Mouse (Mus musculus) erythroblast, embryonic 14.5 days (primary cell): ENCODE measurements around the gene Epha2. TPM values are rescaled to one million over a fixed set of nuclear protein-coding genes. Genes with fewer than 3 reads are reported as not detected.

Source experiments
- H3K27me3 ChIP-seq: 2 replicates; pipeline ENCODE4 v1.6.1; 2012; ENCODE audit warnings: inconsistent platforms; ENCODE audit not compliant: control insufficient read depth
- H3K36me3 ChIP-seq: 2 replicates; pipeline ENCODE4 v1.6.1; 2012; ENCODE audit warnings: mild to moderate bottlenecking, inconsistent platforms; ENCODE audit not compliant: control insufficient read depth
- H3K4me1 ChIP-seq: 2 replicates; pipeline ENCODE4 v1.6.1; 2012; ENCODE audit warnings: inconsistent platforms; ENCODE audit not compliant: control insufficient read depth
- H3K4me3 ChIP-seq: replicated peaks from 2 replicates; pipeline ENCODE3; 2012; ENCODE audit warnings: moderate library complexity, mild to moderate bottlenecking, inconsistent platforms
- H3K9me3 ChIP-seq: 2 replicates; pipeline ENCODE4 v1.6.1; 2012; ENCODE audit warnings: low read length, inconsistent platforms, mixed read lengths; ENCODE audit not compliant: control insufficient read depth
- GATA1 ChIP-seq: IDR thresholded peaks from 2 replicates; pipeline ENCODE4 v1.6.1; 2012; ENCODE audit warnings: low read length, inconsistent platforms, mixed read lengths
- TAL1 ChIP-seq: IDR thresholded peaks from 3 replicates; pipeline ENCODE4 v1.6.1; 2012; ENCODE audit warnings: low read length, inconsistent platforms, mixed read lengths
- polyA plus RNA-seq: library from polyadenylated mRNA; stranded (reverse); fragments of >175 nt; gene quantifications from 2 replicates; pipeline ENCODE4 v1.2.3, GENCODE M21; 2012

Epha2 gene
- polyA plus RNA-seq, 1 experiment = not detected

DNA sequence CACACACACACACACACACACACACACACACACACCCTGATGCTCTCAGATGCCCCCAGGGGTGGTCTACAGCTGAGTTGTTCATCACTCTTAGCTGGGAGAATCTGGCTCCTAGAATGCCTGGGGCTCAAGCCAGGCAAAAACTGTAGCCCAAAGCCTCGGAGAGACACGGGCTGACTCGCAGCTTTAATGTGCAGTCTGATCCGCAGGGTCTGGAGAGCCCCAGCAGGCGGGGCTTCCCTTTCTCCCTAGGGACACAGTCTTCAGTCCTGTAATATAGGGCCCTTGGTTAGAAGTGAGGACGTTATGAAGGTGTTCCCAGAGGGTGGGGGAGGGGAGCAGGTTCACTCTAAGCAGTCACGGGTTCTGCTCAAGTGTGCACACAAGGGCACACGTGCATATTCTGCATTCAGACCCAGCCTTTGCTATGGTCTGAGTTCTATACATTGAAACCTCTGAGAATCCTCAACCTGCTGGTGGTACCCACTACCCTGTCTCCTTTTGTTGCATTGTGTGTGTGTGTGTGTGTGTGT is 17.1 kb upstream of the Epha2 start:
- TF ChIP-seq GATA1 = no peak
- no peak for TF ChIP-seq TAL1
- H3K4me3 ChIP-seq = no peak overlapping the region
- no peaks in the 10 kb centered on the region for H3K9me3 ChIP-seq
- no peaks in the 10 kb centered on the region for H3K36me3 ChIP-seq
- H3K4me1 ChIP-seq = peaks cover 7% of the 10 kb centered on the region
- peaks cover 29% of the 10 kb centered on the region for H3K27me3 ChIP-seq

DNA sequence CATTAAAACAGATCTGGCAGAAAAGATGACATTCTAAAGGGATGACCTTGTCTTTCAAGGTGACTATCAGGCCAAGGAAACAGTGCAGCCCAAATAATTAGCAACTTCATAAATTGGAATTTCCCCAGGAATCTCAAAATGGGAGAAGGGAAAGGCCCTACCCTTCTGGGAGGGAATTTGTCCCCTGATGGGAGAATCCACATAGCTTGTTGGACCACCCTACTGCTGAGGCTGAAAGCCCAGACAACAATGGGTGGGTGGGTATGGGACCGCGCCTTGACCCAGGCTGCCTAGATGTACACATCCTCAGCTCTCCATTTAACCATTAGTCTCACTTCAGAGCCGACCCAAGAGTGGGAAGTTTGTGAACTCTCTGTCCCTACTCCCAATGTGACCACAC is 16.6 kb upstream of the Epha2 start:
- Histone ChIP-seq H3K36me3 (no peaks in the 10 kb centered on the region), H3K27me3 (peaks cover 33% of the 10 kb centered on the region), H3K9me3 (no peaks in the 10 kb centered on the region), H3K4me1 (peaks cover 7% of the 10 kb centered on the region), H3K4me3 (no peak overlapping the region)
- TF ChIP-seq TAL1 = no peak
- no peak for TF ChIP-seq GATA1

DNA sequence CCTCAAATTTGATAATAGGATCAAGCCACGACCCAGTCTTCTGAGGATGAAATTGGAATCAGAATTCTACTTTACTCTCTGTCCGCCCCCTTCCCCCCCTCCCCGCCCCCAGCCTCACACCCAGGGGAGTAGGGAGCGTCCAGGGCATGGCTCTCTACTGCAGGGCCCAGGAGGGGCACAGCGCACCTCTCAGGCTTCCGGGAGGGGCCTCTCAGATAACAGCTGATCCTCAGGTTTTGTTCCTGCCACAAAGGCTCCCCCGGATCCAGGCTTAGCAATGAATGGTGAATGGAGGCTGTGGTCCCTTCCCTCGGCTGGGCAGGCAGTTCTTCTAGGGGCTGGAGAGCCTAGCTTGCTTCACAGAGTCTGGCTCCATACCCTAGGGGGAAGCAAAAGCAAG is 15.9 kb upstream of the Epha2 start:
- no peaks in the 10 kb centered on the region for H3K9me3 ChIP-seq
- no peaks in the 10 kb centered on the region for H3K36me3 ChIP-seq
- peaks cover 37% of the 10 kb centered on the region for H3K27me3 ChIP-seq
- H3K4me1 ChIP-seq = peaks cover 7% of the 10 kb centered on the region
- no peak for TF ChIP-seq GATA1
- TF ChIP-seq TAL1 = no peak
- no peak overlapping the region for H3K4me3 ChIP-seq

DNA sequence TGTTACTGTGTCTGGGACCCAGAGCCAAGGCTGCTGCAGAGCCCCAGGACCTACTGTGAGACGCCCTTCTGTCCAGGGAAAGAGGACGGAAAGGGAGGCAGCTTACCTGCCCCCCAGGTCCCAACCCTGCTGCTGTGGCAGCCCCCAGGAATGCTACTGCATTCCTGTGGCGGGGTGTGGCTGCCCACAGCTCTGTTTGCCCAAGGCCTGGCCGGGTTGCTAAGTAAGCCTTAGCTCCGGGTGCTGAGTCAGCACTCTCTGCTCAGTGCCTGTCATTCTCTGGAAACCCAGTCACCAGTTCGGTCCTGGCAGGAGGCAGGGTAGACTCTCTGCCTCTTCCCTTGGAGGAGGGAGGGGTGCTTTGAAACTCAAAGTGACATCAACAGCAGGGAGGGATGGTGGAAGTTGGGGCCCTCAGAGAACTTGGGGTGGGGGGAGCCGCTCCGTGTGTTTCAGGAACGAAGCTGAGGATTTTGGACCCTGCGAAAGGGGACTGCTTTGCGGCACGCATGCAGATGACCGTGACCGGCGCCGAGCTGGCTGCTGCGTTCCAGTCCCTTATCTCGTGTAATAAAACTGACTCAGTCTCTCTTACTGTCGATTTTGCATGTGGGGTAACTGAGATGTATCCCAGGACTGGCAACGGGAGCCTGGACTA is 14.1 kb upstream of the Epha2 start:
- Histone ChIP-seq H3K4me1 (peaks cover 7% of the 10 kb centered on the region), H3K4me3 (no peak overlapping the region), H3K9me3 (no peaks in the 10 kb centered on the region), H3K36me3 (no peaks in the 10 kb centered on the region), H3K27me3 (peaks cover 54% of the 10 kb centered on the region)
- TF ChIP-seq TAL1 (no peak), GATA1 (no peak)

DNA sequence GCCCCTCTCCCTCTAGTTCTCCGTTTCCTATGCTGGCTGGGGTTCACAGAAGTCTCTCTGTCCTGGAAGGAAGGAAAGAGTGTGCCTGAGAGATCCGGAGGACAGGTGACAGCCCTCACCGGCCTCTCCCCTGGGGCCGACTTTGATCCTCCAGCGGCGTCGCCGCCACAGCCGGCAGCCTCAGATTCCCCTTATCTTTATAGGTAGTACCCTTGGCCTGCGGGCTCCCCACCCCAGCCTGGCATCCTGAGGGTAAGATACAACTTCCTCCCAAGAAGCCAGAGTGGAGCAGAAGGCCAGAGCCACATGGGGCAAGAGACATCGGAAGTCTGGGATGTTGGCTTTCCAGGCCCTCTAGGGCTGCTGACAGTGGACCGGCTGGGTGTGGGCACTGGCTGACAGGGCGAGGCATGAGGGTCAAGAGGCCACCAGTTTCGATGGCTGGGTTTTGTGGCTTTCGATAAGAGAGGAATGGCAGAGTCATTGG is 13.5 kb upstream of the Epha2 start:
- Histone ChIP-seq H3K4me3 (no peak overlapping the region), H3K27me3 (peaks cover 60% of the 10 kb centered on the region)
- TF ChIP-seq TAL1 = no peak
- no peak for TF ChIP-seq GATA1

DNA sequence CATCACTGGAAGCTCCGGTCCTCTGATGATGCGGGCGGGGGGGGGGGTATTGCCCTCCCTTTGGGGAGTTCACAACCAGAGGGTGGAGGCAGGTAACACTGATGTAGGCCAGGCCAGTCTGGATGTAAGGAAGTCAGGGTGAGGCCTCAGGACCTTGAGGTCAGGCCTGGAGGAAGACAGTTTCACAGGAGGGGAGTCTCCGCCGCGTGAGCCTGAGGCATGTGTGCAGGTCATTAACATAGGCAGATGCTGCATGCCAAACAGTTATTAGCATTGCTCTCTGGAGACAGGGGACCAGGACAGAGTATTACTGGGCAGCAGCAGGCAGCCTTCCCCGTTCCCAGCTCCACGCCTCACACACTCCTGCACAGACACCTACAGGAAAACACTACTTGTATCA is 12.9 kb upstream of the Epha2 start:
- Histone ChIP-seq H3K27me3 (peaks cover 65% of the 10 kb centered on the region), H3K9me3 (no peaks in the 10 kb centered on the region), H3K4me3 (no peak overlapping the region), H3K4me1 (peaks cover 7% of the 10 kb centered on the region), H3K36me3 (no peaks in the 10 kb centered on the region)
- TF ChIP-seq TAL1 (no peak), GATA1 (no peak)

More for the DNA sequence above, 13.5 kb upstream of the Epha2 start:
- Histone ChIP-seq H3K9me3 (no peaks in the 10 kb centered on the region), H3K4me1 (peaks cover 7% of the 10 kb centered on the region), H3K36me3 (no peaks in the 10 kb centered on the region)

DNA sequence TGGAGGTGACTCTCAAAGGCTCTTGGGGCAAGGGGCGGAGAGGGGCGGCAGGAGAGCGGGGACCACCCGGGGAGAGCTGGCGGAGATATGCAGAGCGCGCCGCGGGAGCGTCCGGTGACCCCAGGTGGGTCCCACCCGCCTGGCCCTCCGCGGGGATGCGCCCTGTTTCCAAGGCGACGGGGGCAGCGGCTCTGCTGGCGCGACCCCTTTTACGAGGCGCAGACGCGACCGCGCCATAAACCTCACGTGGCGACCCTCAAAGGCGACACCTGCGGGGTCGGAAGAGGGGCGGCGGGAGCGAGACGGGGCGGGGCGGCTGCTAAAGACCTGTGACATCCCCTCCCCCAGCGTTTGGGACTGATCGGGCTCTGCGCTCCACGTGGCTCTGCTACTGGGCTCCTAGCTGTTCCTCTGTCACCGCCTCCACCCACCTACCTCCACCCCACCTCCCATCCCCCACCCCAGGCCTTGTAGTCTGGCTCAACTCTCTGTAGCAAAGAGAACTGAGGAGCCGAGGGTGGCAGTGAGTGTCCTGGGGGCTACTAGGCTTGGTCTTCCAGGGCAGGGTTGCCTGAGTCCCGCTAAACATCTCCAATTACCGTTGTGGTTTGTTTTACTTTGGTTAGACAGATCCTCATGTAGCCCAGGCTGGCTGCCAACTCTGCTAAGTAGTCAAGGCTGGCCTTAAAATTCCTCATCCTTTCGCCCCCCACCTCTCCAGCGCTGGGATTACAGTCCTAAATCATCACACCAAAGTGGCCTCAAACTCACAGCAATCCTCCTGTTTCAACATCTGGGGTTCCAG is 9.3 kb upstream of the Epha2 start:
- Histone ChIP-seq H3K4me3 (no peak overlapping the region), H3K36me3 (no peaks in the 10 kb centered on the region), H3K9me3 (no peaks in the 10 kb centered on the region), H3K4me1 (peaks cover 7% of the 10 kb centered on the region), H3K27me3 (peaks cover 66% of the 10 kb centered on the region)
- no peak for TF ChIP-seq TAL1
- no peak for TF ChIP-seq GATA1

DNA sequence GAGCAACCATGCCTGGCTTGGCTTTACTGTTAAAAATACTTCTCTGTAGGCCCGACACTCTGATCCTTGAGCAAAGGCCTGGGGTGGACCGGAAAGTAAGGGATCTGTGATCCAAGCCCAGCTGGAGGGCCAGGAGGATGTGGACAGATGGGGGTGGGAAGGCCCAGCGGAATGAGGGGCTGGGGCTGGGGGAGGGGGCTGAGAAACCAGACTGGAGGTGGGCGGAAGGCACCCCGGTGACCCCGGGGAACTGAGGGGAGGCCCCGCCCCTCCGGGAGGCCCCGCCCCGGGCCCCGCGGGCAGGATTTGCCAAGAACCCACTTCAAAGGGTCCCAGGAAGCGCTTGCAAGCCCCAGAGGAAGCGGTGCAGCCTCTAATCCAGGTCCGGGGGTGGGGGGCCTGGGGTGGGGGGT is 5.3 kb upstream of the Epha2 start:
- Histone ChIP-seq H3K36me3 (no peaks in the 10 kb centered on the region), H3K9me3 (no peaks in the 10 kb centered on the region), H3K27me3 (peaks cover 62% of the 10 kb centered on the region), H3K4me3 (no peak overlapping the region), H3K4me1 (no peaks in the 10 kb centered on the region)
- TF ChIP-seq TAL1 = no peak
- no peak for TF ChIP-seq GATA1

DNA sequence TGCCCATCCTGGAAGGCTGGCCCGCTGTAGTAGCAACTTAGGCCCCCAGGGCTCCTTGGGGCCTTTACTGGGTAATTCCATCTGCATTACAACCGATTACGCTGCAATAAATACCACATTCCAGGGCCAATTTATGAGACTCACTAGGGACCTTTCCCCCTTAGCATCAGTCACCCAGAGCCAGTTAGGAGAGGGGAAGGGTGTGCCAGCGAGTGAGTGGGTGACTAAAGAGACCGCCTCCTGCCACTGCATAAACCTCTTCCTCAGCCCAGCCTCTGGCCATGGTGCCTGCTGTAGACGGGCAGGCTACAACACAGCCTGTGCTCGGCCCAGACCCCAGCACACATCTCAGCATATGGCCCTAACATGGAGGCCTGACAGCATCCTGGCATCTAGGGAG is 3.1 kb upstream of the Epha2 start:
- Histone ChIP-seq H3K9me3 (no peaks in the 10 kb centered on the region), H3K4me1 (no peaks in the 10 kb centered on the region), H3K27me3 (peaks cover 63% of the 10 kb centered on the region), H3K36me3 (no peaks in the 10 kb centered on the region), H3K4me3 (no peak overlapping the region)
- TF ChIP-seq TAL1 (no peak), GATA1 (no peak)
